Mouse (Mus musculus) layer of hippocampus, adult 6 months (tissue): ENCODE measurements around the gene Vmn1r91. TPM values are rescaled to one million over a fixed set of nuclear protein-coding genes. Genes with fewer than 3 reads are reported as not detected.

Experiments
- long read RNA-seq, 2 experiments: library from polyadenylated mRNA; unstranded; transcript quantifications; one replicate each; pipeline ENCODE4 v2.0.0; 2019 to 2020
- polyA plus RNA-seq: library from polyadenylated mRNA; unstranded; fragments of <200 nt; fragmentation: Nextera tagmentation; gene quantifications from 2 replicates; pipeline ENCODE4 v1.2.3, GENCODE M21; 2021

The Vmn1r91 gene
- not detected in 2 replicates for polyA plus RNA-seq
- long read RNA-seq, experiment 1, result 0 reads
- long read RNA-seq, experiment 2, result 0 reads

DNA sequence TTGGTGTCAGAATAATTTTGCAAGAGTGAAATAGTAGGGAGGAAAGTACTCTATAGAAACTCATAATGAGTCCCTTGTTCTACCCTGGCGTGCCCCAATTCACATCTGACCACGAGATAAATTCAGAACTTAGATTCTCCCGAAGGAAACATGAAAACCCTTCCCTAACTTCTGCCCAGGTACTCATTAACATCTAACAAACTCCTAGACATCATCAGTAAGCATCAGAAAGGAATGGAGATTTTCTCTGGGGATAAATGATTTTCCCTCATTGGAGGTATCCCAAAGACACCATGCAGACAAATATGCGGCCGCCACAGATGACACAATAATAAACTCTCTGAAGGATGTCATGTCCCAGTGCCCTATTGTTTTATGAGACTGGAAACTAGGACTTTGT lies at the start of gene Vmn1r91:
Gene Vmn1r91 (plus strand): TSS at position 301 of the 400 bp plus-strand sequence.

DNA sequence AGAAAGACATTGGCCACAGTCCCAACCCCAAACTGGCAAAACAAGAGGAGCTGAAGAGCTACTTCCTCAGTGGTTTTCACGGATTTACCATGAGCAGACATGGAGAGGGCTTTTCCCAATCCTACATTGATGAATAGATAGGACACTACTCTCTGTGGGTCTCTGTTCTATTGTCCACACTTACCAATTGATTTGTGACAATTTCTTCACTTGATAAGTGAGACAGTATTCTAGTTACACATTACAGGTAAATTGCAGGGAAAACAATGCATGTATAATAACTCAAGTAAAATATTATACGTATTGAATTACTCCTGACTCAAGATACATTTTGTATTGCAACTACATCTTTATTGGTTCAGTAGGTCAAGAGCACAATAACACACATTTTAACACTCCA lies 23.0 kb downstream of the Vmn1r91 start, which contains the start of gene Gm16442:
Gene Gm16442 (minus strand): TSS at position 101 of the 400 bp plus-strand sequence.

DNA sequence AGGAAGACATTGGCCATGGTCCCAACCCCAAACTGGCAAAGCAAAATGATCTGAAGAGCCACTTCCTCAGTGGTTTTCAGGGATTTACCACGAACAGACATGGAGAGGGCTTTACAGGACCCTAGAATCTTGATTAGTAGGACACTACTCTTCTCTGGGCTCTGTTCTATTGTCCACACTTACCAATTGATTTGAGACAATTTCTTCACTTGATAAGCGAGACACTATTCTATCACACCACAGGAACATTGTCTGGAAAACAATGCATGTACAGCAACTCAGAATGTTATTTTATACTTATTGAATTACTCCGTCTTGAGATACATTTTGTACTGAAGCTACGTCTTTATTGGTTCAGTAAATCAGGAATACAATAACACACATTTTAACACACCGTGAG lies 39.5 kb downstream of the Vmn1r91 start, which contains the start of gene Vmn1r93:
Gene Vmn1r93 (minus strand): TSS at position 101 of the 400 bp plus-strand sequence.

Other genes starting within 250 kb of the Vmn1r91 start
- 3.9 and 5.1 TPM in 2 replicates for gene Gm19345, start 247.7 kb upstream of the Vmn1r91 start, polyA plus RNA-seq
- 0.13 TPM in 1 of 2 replicates, not detected in the other for gene Ceacam16, start 238.4 kb upstream of the Vmn1r91 start, polyA plus RNA-seq
- not detected in 2 replicates for gene Ceacam19, start 211.7 kb upstream of the Vmn1r91 start, polyA plus RNA-seq
- 1.6 and 1.9 TPM in 2 replicates for gene Pvr, start 178.5 kb upstream of the Vmn1r91 start, polyA plus RNA-seq
- 0.08 TPM in 1 of 2 replicates, not detected in the other for gene Igsf23, start 148.9 kb upstream of the Vmn1r91 start, polyA plus RNA-seq
- not detected in 2 replicates for gene Ceacam20, start 134.3 kb upstream of the Vmn1r91 start, polyA plus RNA-seq
- gene Nlrp9b, start 108.2 kb upstream of the Vmn1r91 start, polyA plus RNA-seq, result not detected in 2 replicates
- gene Gm16442, start 22.9 kb downstream of the Vmn1r91 start, polyA plus RNA-seq, result not detected in 2 replicates
- not detected in 2 replicates for gene Vmn1r93, start 39.4 kb downstream of the Vmn1r91 start, polyA plus RNA-seq
- not detected in 2 replicates for gene Vmn1r94, start 68.7 kb downstream of the Vmn1r91 start, polyA plus RNA-seq
- not detected in 2 replicates for gene Vmn1r95, start 94.0 kb downstream of the Vmn1r91 start, polyA plus RNA-seq
- not detected in 2 replicates for gene Gm6164, start 105.9 kb downstream of the Vmn1r91 start, polyA plus RNA-seq
- gene Gm4498, start 134.1 kb downstream of the Vmn1r91 start, polyA plus RNA-seq, result not detected in 2 replicates
- gene Gm5890, start 163.2 kb downstream of the Vmn1r91 start, polyA plus RNA-seq, result not detected in 2 replicates
- gene Gm4133, start 234.4 kb downstream of the Vmn1r91 start, polyA plus RNA-seq, result not detected in 2 replicates